Mouse (Mus musculus): ENCODE results near the gene AF067063. TPM values are rescaled to one million over a fixed set of nuclear protein-coding genes. Genes with fewer than 3 reads are reported as not detected.

AF067063 gene
- total RNA-seq, 2 experiments from 2014 or later = not detected

- DNase-seq (ENCODE audit: low spot score in 2 of 2) = no peak
- intact Hi-C loops (cut with DNase I) = no loop called here
Observed at GRCm38 (mm10) chr13:119783581-119783980, 46.4 kb downstream of the AF067063 start.

Other genes with a start within 250 kb of the AF067063 start
- 1 to 10 TPM in 1 of 2 experiments, under 1 TPM in 1; 0.90 to 1.3 TPM for gene Ccl28, start 206.4 kb downstream of the AF067063 start, total RNA-seq (2021)
- gene Hmgcs1, start 139.8 kb downstream of the AF067063 start, total RNA-seq (2021) = 100 to 1,000 TPM; 445 to 454 TPM
- 10 to 100 TPM; 13.2 to 14.8 TPM for gene Nim1k, start 74.3 kb downstream of the AF067063 start, total RNA-seq (2021)
- 10 to 100 TPM; 39.7 to 41.9 TPM for gene Zfp131, start 39.3 kb downstream of the AF067063 start, total RNA-seq (2021)
- not detected for gene D13Ertd608e, start 5.8 kb upstream of the AF067063 start, total RNA-seq (2021)
- gene Tcstv1, start 64.6 kb upstream of the AF067063 start, total RNA-seq (2021) = not detected
- gene Gm21761, start 99.1 kb upstream of the AF067063 start, total RNA-seq (2021) = not detected
- gene B020031M17Rik, start 120.6 kb upstream of the AF067063 start, total RNA-seq (2021) = not detected
- not detected for gene Gm36079, start 196.8 kb upstream of the AF067063 start, total RNA-seq (2021)
- gene Gm21188, start 222.0 kb upstream of the AF067063 start, total RNA-seq (2021) = not detected

Data from left cerebral cortex, postnatal 14 days (tissue).